21 mouse cellular contexts compared by ENCODE assay signal in genomic region chr8:103855291-103855690, GRCm38 (mm10).
"Had no signal": no experiment of that assay in that cellular context is flagged by ENCODE, and none has a peak within 500 bp of the region (broad histone marks: within the 10 kb centered on the region; RNA-seq: fewer than 3 reads in every experiment).

No protein-coding gene starts in this region.

- H3K4me1 ChIP-seq: limb, embryonic 13.5 days; liver, embryonic 13.5 days; megakaryocyte, embryonic 14.5 days; midbrain, embryonic 13.5 days; neural tube, embryonic 13.5 days; stomach, embryonic 15.5 days had no signal

- DNase-seq: kidney, postnatal 14 days; kidney, postnatal 4 days; left cerebral cortex, postnatal 4 days; liver, embryonic 13.5 days; lung, adult 2 months; lung, postnatal 36 days; retina, postnatal 1 day; right cerebral cortex, postnatal 25 days; spleen, adult 18-20 months; thymus, adult 2 months; thymus, postnatal 14 days; thymus, postnatal 4 days had no signal

- H3K9me3 ChIP-seq: limb, embryonic 13.5 days; liver, embryonic 13.5 days; midbrain, embryonic 10.5 days; midbrain, embryonic 13.5 days; neural tube, embryonic 13.5 days; stomach, embryonic 15.5 days had no signal

- H3K27ac ChIP-seq: limb, embryonic 13.5 days; liver, embryonic 13.5 days; midbrain, embryonic 10.5 days; midbrain, embryonic 13.5 days; neural tube, embryonic 13.5 days; stomach, embryonic 15.5 days had no signal

- H3K36me3 ChIP-seq: limb, embryonic 13.5 days; liver, embryonic 13.5 days; midbrain, embryonic 10.5 days; midbrain, embryonic 13.5 days; neural tube, embryonic 13.5 days; stomach, embryonic 15.5 days had no signal

- H3K4me2 ChIP-seq: limb, embryonic 13.5 days; liver, embryonic 13.5 days; midbrain, embryonic 13.5 days; neural tube, embryonic 13.5 days; stomach, embryonic 15.5 days had no signal

- H3K27me3 ChIP-seq: limb, embryonic 13.5 days; liver, embryonic 13.5 days; megakaryocyte, embryonic 14.5 days; midbrain, embryonic 13.5 days; neural tube, embryonic 13.5 days; stomach, embryonic 15.5 days had no signal

- H3K4me3 ChIP-seq: limb, embryonic 13.5 days; liver, embryonic 13.5 days; megakaryocyte, embryonic 14.5 days; midbrain, embryonic 10.5 days; midbrain, embryonic 13.5 days; myocyte; neural tube, embryonic 13.5 days; stomach, embryonic 15.5 days had no signal

- H3K9ac ChIP-seq: limb, embryonic 13.5 days; liver, embryonic 13.5 days; midbrain, embryonic 13.5 days; neural tube, embryonic 13.5 days; stomach, embryonic 15.5 days had no signal

- ATAC-seq: lung, postnatal 0 days; midbrain, embryonic 13.5 days; midbrain, embryonic 16.5 days had no signal
